Comparison of ENCODE assay signal across 16 mouse cellular contexts in genomic region chr13:73351910-73352309, GRCm38 (mm10). TPM values are rescaled to one million over a fixed set of nuclear protein-coding genes. Genes with fewer than 3 reads are reported as not detected.
DNase-seq lines count a peak whose midpoint lies in the region; ATAC-seq and TF ChIP-seq lines count a peak whose summit lies in the region.
"Had no signal": no experiment of that assay in that cellular context is flagged by ENCODE, and none has a peak within 500 bp of the region (broad histone marks: within the 10 kb centered on the region; RNA-seq: fewer than 3 reads in every experiment).

No protein-coding gene starts in this region.

- H3K36me3 ChIP-seq in heart, embryonic 14.5 days (ENCODE audit: control insufficient read depth, insufficient read depth, low read length), result no peaks in the 10 kb centered on the region
- H3K36me3 ChIP-seq in hindbrain, embryonic 11.5 days (ENCODE audit: control insufficient read depth, insufficient read depth, low read length), result no peaks in the 10 kb centered on the region
- H3K36me3 ChIP-seq: forebrain, embryonic 10.5 days; midbrain, embryonic 13.5 days; neural tube, embryonic 15.5 days had no signal

- TF ChIP-seq CTCF in cerebellum, adult 2 months (IDR thresholded peaks at IDR 0.05; ENCODE audit: borderline replicate concordance, insufficient read depth, low read depth, low read length), result peak; percentile 39; the same call in 1 of the 2 replicates
- TF ChIP-seq CTCF in layer of hippocampus, adult 2 months (conservative IDR thresholded peaks at IDR 0.05), result peak; percentile 46

- H3K27ac ChIP-seq in cerebellum, adult 2 months (ENCODE audit: insufficient read depth, low read length), result no peak overlapping the region
- 0 out of 4 replicates have a peak overlapping the region, but pooled peaks of 1 of the 2 experiments have one; percentile 6 for H3K27ac ChIP-seq in heart, embryonic 14.5 days (replicated peaks in 1 of 2; ENCODE audit: control insufficient read depth in 1 of 2, insufficient read depth in 1 of 2, low read depth in 2 of 2, low read length in 2 of 2)
- no peak overlapping the region for H3K27ac ChIP-seq in layer of hippocampus, adult 2 months
- no peak overlapping the region for H3K27ac ChIP-seq in hindbrain, embryonic 11.5 days (ENCODE audit: low read depth, low read length)
- H3K27ac ChIP-seq: forebrain, embryonic 10.5 days; liver, embryonic 14.5 days; midbrain, embryonic 13.5 days; neural tube, embryonic 15.5 days had no signal

- H3K4me1 ChIP-seq in cerebellum, adult 2 months (ENCODE audit: control insufficient read depth, insufficient read depth, low read length), result no peaks in the 10 kb centered on the region
- H3K4me1 ChIP-seq in heart, embryonic 14.5 days (ENCODE audit: control insufficient read depth in 2 of 2, insufficient read depth in 2 of 2, low read length in 2 of 2), result peaks cover 10 to 11% of the 10 kb centered on the region in 2 experiments; a peak in 3 of 4 replicates
- H3K4me1 ChIP-seq in hindbrain, embryonic 11.5 days (replicated peaks; ENCODE audit: control insufficient read depth, insufficient read depth, low read length), result no peaks in the 10 kb centered on the region
- H3K4me1 ChIP-seq: midbrain, embryonic 13.5 days; neural tube, embryonic 15.5 days had no signal

- intact Hi-C loops in heart, postnatal 25 days (cut with DNase I), result loop anchor here (2.0 to 5.0 kb wide), 2 partner anchors 191 to 265 kb away; no protein-coding TSS in a partner anchor

- no peaks in the 10 kb centered on the region for H3K9me3 ChIP-seq in heart, embryonic 14.5 days (ENCODE audit: control insufficient read depth, low read length)
- H3K9me3 ChIP-seq in hindbrain, embryonic 11.5 days (ENCODE audit: control insufficient read depth, low read length), result no peaks in the 10 kb centered on the region
- H3K9me3 ChIP-seq: forebrain, embryonic 10.5 days; midbrain, embryonic 13.5 days; neural tube, embryonic 15.5 days had no signal

- H3K4me3 ChIP-seq in cerebellum, adult 2 months (replicated peaks; ENCODE audit: insufficient read depth, low read depth, low read length), result no peak overlapping the region
- no peak overlapping the region for H3K4me3 ChIP-seq in heart, embryonic 14.5 days (ENCODE audit: control insufficient read depth in 1 of 2, insufficient read depth in 1 of 2, low read depth in 1 of 2, low read length in 2 of 2)
- no peak overlapping the region for H3K4me3 ChIP-seq in layer of hippocampus, adult 2 months
- H3K4me3 ChIP-seq in hindbrain, embryonic 11.5 days (ENCODE audit: low read depth, low read length), result no peak overlapping the region
- H3K4me3 ChIP-seq: forebrain, embryonic 10.5 days; midbrain, embryonic 13.5 days; neural tube, embryonic 15.5 days had no signal

- 0 out of 2 replicates have a peak overlapping the region, but pooled peaks have one; percentile 11 for H3K4me2 ChIP-seq in heart, embryonic 14.5 days (ENCODE audit: low read length)
- H3K4me2 ChIP-seq in hindbrain, embryonic 11.5 days (replicated peaks; ENCODE audit: low read depth, low read length), result no peak overlapping the region
- H3K4me2 ChIP-seq: midbrain, embryonic 13.5 days; neural tube, embryonic 15.5 days had no signal

- no peak overlapping the region; the same call in 1 of the 2 replicates for H3K9ac ChIP-seq in heart, embryonic 14.5 days (ENCODE audit: low read length)
- H3K9ac ChIP-seq in hindbrain, embryonic 11.5 days (ENCODE audit: low read depth, low read length), result no peak overlapping the region
- H3K9ac ChIP-seq: forebrain, postnatal 0 days; liver, embryonic 14.5 days; midbrain, embryonic 13.5 days; neural tube, embryonic 15.5 days had no signal

- no peak for ATAC-seq in heart, embryonic 14.5 days (ENCODE audit: insufficient number of reproducible peaks, insufficient read depth, low FRiP score, low read depth)
- no peak for ATAC-seq in hindbrain, embryonic 11.5 days (ENCODE audit: low FRiP score)
- ATAC-seq: forebrain, postnatal 0 days; midbrain, embryonic 13.5 days had no signal

- TF ChIP-seq POLR2A in cerebellum, adult 2 months (IDR thresholded peaks at IDR 0.05; ENCODE audit: borderline replicate concordance, insufficient read depth, low read length), result no peak

- WGBS in cerebellum, adult 2 months, result 38% methylated on average over 3 of the region's 3 CpGs
- 35% methylated on average over 3 of the region's 3 CpGs for WGBS in heart, embryonic 14.5 days
- WGBS in hindbrain, embryonic 11.5 days, result 73% methylated on average over 3 of the region's 3 CpGs

- no peak for DNase-seq in cerebellum, adult 2 months
- DNase-seq in cerebellum, postnatal 36 days, result no peak
- DNase-seq in heart, postnatal 25 days (ENCODE audit: low spot score), result no peak
- no peak for DNase-seq in layer of hippocampus, adult 2 months (ENCODE audit: low spot score in 2 of 2)
- no peak for DNase-seq in layer of hippocampus, adult 18-20 months (ENCODE audit: low spot score in 2 of 2)
- DNase-seq in brain, adult 2 months (ENCODE audit: low read depth, low spot score), result peak; percentile 37
- no peak for DNase-seq in hindbrain, embryonic 11.5 days (ENCODE audit: low spot score)
- DNase-seq: forebrain, postnatal 0 days; kidney, adult 8-10 months; kidney, postnatal 4 days; thymus, postnatal 36 days had no signal

- no peaks in the 10 kb centered on the region for H3K27me3 ChIP-seq in cerebellum, adult 2 months (ENCODE audit: control insufficient read depth, insufficient read depth, low read length)
- no peaks in the 10 kb centered on the region for H3K27me3 ChIP-seq in heart, embryonic 14.5 days (ENCODE audit: control insufficient read depth, insufficient read depth, low read length)
- H3K27me3 ChIP-seq in hindbrain, embryonic 11.5 days (ENCODE audit: control insufficient read depth, insufficient read depth, low read length), result no peaks in the 10 kb centered on the region
- H3K27me3 ChIP-seq: midbrain, embryonic 13.5 days; neural tube, embryonic 15.5 days had no signal

RNA-seq across cellular contexts. Expression of gene Ndufs6, which starts 23.6 kb away (rescaled TPM):
- polyA plus RNA-seq in cerebellum, adult 2 months (2012; rRNA removed), result 271 and 306 TPM in 2 replicates
- polyA plus RNA-seq in heart, embryonic 14.5 days (2014; fragmentation: Nextera tagmentation; extraction: Ambion mirVana), result 792 and 837 TPM in 2 replicates
- total RNA-seq in heart, postnatal 25 days (2021), result 1,000 to 10,000 TPM; 1,182 to 1,218 TPM
- total RNA-seq in layer of hippocampus, adult 2 months (2021), result 100 to 1,000 TPM; 156 to 172 TPM
- total RNA-seq in layer of hippocampus, adult 18-20 months (2021), result 100 to 1,000 TPM; 164 to 169 TPM
- polyA plus RNA-seq in hindbrain, embryonic 11.5 days (2014; fragmentation: Nextera tagmentation; extraction: Ambion mirVana), result 311 and 321 TPM in 2 replicates

RNA-seq across cellular contexts. Expression of gene Mrpl36, which starts 23.6 kb away (rescaled TPM):
- polyA plus RNA-seq in cerebellum, adult 2 months (2012; rRNA removed), result 72.6 and 74.3 TPM in 2 replicates
- 173 and 176 TPM in 2 replicates for polyA plus RNA-seq in heart, embryonic 14.5 days (2014; fragmentation: Nextera tagmentation; extraction: Ambion mirVana)
- total RNA-seq in heart, postnatal 25 days (2021), result 10 to 100 TPM; 52.7 to 54.5 TPM
- 10 to 100 TPM; 34.3 to 40.8 TPM for total RNA-seq in layer of hippocampus, adult 2 months (2021)
- total RNA-seq in layer of hippocampus, adult 18-20 months (2021), result 10 to 100 TPM; 30.2 to 37.9 TPM
- polyA plus RNA-seq in hindbrain, embryonic 11.5 days (2014; fragmentation: Nextera tagmentation; extraction: Ambion mirVana), result 121 and 125 TPM in 2 replicates

Comparison
In these comparisons a context has a peak if more than half of its experiments do, and no peak if none do; other contexts are left out.
1. RNA of gene Ndufs6, which starts 23.6 kb away (total RNA-seq): 1,182 to 1,218 TPM in heart, postnatal 25 days; 156 to 172 TPM in layer of hippocampus, adult 2 months and 164 to 169 TPM in layer of hippocampus, adult 18-20 months; every median in the first group is over 4 times any median in the second.